Mouse (Mus musculus): ENCODE data around the gene Tmem253. TPM values are rescaled to one million over a fixed set of nuclear protein-coding genes. Genes with fewer than 3 reads are reported as not detected.
A peak's percentile ranks its signal among the peaks of the same experiment; 100 is the strongest.

The Tmem253 gene
- total and polyA plus RNA-seq, 2 experiments from 2014 or later: 0.51 TPM; not detected in 1

GRCm38 (mm10) chr14:51985301-51986152 is 29.9 kb upstream of the Tmem253 start:
- no peaks in the 10 kb centered on the region for H3K27me3 ChIP-seq (ENCODE audit: insufficient read depth, low read length)
- peak overlapping the region; percentile 94 for H3K27ac ChIP-seq
- H3K4me1 ChIP-seq (ENCODE audit: insufficient read depth, low read length): peaks cover 8% of the 10 kb centered on the region; the same call in 1 of the 2 replicates
- peak overlapping the region; percentile 75 for H3K4me3 ChIP-seq (ENCODE audit: low read length)
- under 1% methylated on average over 27 of the region's 27 CpGs for WGBS
- peak overlapping the region; percentile 92 for H3K9ac ChIP-seq (replicated peaks; ENCODE audit: low read length)
- no peaks in the 10 kb centered on the region for H3K9me3 ChIP-seq (ENCODE audit: low read length)
- ATAC-seq (peak; percentile 68), DNase-seq (ENCODE audit: low spot score) (peak; percentile 83)
- H3K4me2 ChIP-seq (ENCODE audit: low read depth, low read length): peak overlapping the region; percentile 93
- peaks cover 20% of the 10 kb centered on the region for H3K36me3 ChIP-seq (ENCODE audit: insufficient read depth, low read length)
- TF ChIP-seq CTCF (IDR thresholded peaks at IDR 0.05; ENCODE audit: low read depth): no peak

- Histone ChIP-seq H3K4me1 (ENCODE audit: insufficient read depth, low read length) (peaks cover 8% of the 10 kb centered on the region; the same call in 1 of the 2 replicates), H3K27ac (peak overlapping the region; percentile 94), H3K36me3 (ENCODE audit: insufficient read depth, low read length) (peaks cover 26% of the 10 kb centered on the region), H3K4me2 (ENCODE audit: low read depth, low read length) (peak overlapping the region; percentile 93), H3K27me3 (ENCODE audit: insufficient read depth, low read length) (no peaks in the 10 kb centered on the region), H3K4me3 (ENCODE audit: low read length) (peak overlapping the region; percentile 75), H3K9me3 (ENCODE audit: low read length) (no peaks in the 10 kb centered on the region), H3K9ac (replicated peaks; ENCODE audit: low read length) (peak overlapping the region; percentile 92)
- TF ChIP-seq CTCF (IDR thresholded peaks at IDR 0.05; ENCODE audit: low read depth): no peak
- WGBS: 4% methylated on average over 7 of the region's 7 CpGs
- DNase-seq (ENCODE audit: low spot score) (no peak), ATAC-seq (no peak)
These were observed 29.3 kb upstream of the Tmem253 start for GRCm38 (mm10) chr14:51986153-51986505.

- no peak for TF ChIP-seq CTCF (IDR thresholded peaks at IDR 0.05; ENCODE audit: low read depth)
- ATAC-seq (no peak), DNase-seq (ENCODE audit: low spot score) (no peak)
- WGBS: 92% methylated on average over 6 of the region's 6 CpGs
- Histone ChIP-seq H3K9me3 (ENCODE audit: low read length) (no peaks in the 10 kb centered on the region), H3K27me3 (ENCODE audit: insufficient read depth, low read length) (no peaks in the 10 kb centered on the region), H3K36me3 (ENCODE audit: insufficient read depth, low read length) (peaks cover 36% of the 10 kb centered on the region), H3K4me3 (ENCODE audit: low read length) (no peak overlapping the region), H3K4me2 (ENCODE audit: low read depth, low read length) (0 out of 2 replicates have a peak overlapping the region, but pooled peaks have one; percentile 93), H3K9ac (replicated peaks; ENCODE audit: low read length) (no peak overlapping the region), H3K4me1 (ENCODE audit: insufficient read depth, low read length) (peaks cover 8% of the 10 kb centered on the region; the same call in 1 of the 2 replicates), H3K27ac (no peak overlapping the region)
These were observed 28.3 kb upstream of the Tmem253 start for GRCm38 (mm10) chr14:51987177-51987576.

GRCm38 (mm10) chr14:51988731-51989130 is 26.7 kb upstream of the Tmem253 start:
- H3K27ac ChIP-seq: no peak overlapping the region
- no peak overlapping the region for H3K4me2 ChIP-seq (ENCODE audit: low read depth, low read length)
- no peak for TF ChIP-seq CTCF (IDR thresholded peaks at IDR 0.05; ENCODE audit: low read depth)
- WGBS: 71% methylated on average over 12 of the region's 12 CpGs
- no peaks in the 10 kb centered on the region for H3K9me3 ChIP-seq (ENCODE audit: low read length)
- peaks cover 38% of the 10 kb centered on the region for H3K36me3 ChIP-seq (ENCODE audit: insufficient read depth, low read length)
- ATAC-seq: no peak
- no peak overlapping the region for H3K9ac ChIP-seq (replicated peaks; ENCODE audit: low read length)
- H3K27me3 ChIP-seq (ENCODE audit: insufficient read depth, low read length): no peaks in the 10 kb centered on the region
- no peak overlapping the region for H3K4me3 ChIP-seq (ENCODE audit: low read length)
- DNase-seq (ENCODE audit: low spot score): no peak
- peaks cover 4% of the 10 kb centered on the region; the same call in 1 of the 2 replicates for H3K4me1 ChIP-seq (ENCODE audit: insufficient read depth, low read length)

GRCm38 (mm10) chr14:51989461-51989970 is 25.9 kb upstream of the Tmem253 start:
- peaks cover 43% of the 10 kb centered on the region for H3K36me3 ChIP-seq (ENCODE audit: insufficient read depth, low read length)

GRCm38 (mm10) chr14:51994453-51994852 is 21.0 kb upstream of the Tmem253 start:
- Histone ChIP-seq H3K9me3 (ENCODE audit: low read length) (no peaks in the 10 kb centered on the region), H3K36me3 (ENCODE audit: insufficient read depth, low read length) (peaks cover 57% of the 10 kb centered on the region), H3K4me3 (ENCODE audit: low read length) (no peak overlapping the region), H3K4me1 (ENCODE audit: insufficient read depth, low read length) (no peaks in the 10 kb centered on the region), H3K9ac (replicated peaks; ENCODE audit: low read length) (no peak overlapping the region), H3K4me2 (ENCODE audit: low read depth, low read length) (no peak overlapping the region), H3K27me3 (ENCODE audit: insufficient read depth, low read length) (no peaks in the 10 kb centered on the region), H3K27ac (no peak overlapping the region)
- DNase-seq (ENCODE audit: low spot score): no peak
- ATAC-seq: no peak
- TF ChIP-seq CTCF (IDR thresholded peaks at IDR 0.05; ENCODE audit: low read depth): no peak
- WGBS: 86% methylated on average over 4 of the region's 4 CpGs

More at GRCm38 (mm10) chr14:51989461-51989970, 25.9 kb upstream of the Tmem253 start:
- DNase-seq (ENCODE audit: low spot score) (no peak), ATAC-seq (no peak)
- no peak overlapping the region for H3K9ac ChIP-seq (replicated peaks; ENCODE audit: low read length)
- H3K4me1 ChIP-seq (ENCODE audit: insufficient read depth, low read length): 0 out of 2 replicates have a peak, but pooled peaks cover 4% of the 10 kb centered on the region
- TF ChIP-seq CTCF (IDR thresholded peaks at IDR 0.05; ENCODE audit: low read depth): no peak
- no peak overlapping the region for H3K4me3 ChIP-seq (ENCODE audit: low read length)
- no peak overlapping the region for H3K27ac ChIP-seq
- no peaks in the 10 kb centered on the region for H3K9me3 ChIP-seq (ENCODE audit: low read length)
- H3K27me3 ChIP-seq (ENCODE audit: insufficient read depth, low read length): no peaks in the 10 kb centered on the region
- H3K4me2 ChIP-seq (ENCODE audit: low read depth, low read length): no peak overlapping the region
- 53% methylated on average over 12 of the region's 12 CpGs for WGBS

All from hindbrain, postnatal 0 days (tissue).